Mouse (Mus musculus) megakaryocyte, adult 5-6 weeks (primary cell): ENCODE results near the gene Kazald1. TPM values are rescaled to one million over a fixed set of nuclear protein-coding genes. Genes with fewer than 3 reads are reported as not detected.

ENCODE experiments used
- ATAC-seq: 2 replicates; pipeline ENCODE4 v1.8.0; 2016; ENCODE audit warnings: mild to moderate bottlenecking, inconsistent platforms; ENCODE audit not compliant: poor library complexity, severe bottlenecking
- total RNA-seq, 2 experiments: library from RNA; stranded (forward) in 1 of 2; stranded (reverse) in 1 of 2; fragments of 153-499, 151-499 nt in 1 of 2; fragments of 221-1000, 200-1000 nt in 1 of 2; gene quantifications; 2 replicates each; pipeline versions ENCODE4 v1.2.3 to v1.2.4; 2015 to 2017

Kazald1 gene
- total RNA-seq, 2 experiments from 2014 or later: not detected

DNA sequence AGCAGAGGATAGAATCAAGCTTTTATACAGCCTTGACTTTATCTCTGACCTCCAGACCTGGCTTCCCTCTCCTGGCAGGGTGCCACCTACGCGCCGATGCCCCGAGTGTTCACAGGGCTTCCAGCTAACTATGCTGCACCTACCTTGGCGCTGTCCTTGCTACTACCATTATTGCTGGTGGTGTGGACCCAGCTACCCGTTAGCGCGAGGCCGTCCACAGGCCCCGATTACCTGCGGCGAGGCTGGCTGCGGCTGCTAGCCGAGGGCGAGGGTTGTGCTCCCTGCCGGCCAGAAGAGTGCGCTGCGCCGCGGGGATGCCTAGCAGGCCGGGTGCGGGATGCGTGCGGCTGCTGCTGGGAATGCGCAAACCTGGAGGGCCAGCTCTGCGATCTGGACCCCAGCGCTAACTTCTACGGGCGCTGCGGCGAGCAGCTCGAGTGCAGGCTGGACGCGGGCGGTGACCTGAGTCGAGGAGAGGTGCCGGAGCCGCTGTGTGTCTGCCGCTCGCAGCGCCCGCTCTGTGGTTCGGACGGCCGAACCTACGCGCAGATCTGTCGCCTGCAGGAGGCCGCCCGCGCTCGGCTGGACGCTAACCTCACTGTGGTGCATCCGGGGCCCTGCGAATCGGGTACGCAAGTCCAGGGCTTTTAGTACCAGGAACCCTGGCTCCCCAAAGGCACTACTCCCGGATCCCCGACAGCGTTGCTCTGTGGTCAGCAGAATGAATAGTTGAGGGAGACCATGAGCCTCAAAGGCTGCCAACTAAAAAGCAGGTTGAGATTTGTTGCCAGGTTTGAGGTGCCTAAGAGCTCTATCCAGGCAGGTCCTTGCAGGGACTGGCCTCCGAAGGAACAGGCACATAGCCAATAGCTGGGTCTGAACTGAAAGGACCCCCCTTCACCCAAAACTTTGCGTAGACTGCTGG lies 1.8 kb downstream of the Kazald1 start:
- ATAC-seq: peak; percentile 39

DNA sequence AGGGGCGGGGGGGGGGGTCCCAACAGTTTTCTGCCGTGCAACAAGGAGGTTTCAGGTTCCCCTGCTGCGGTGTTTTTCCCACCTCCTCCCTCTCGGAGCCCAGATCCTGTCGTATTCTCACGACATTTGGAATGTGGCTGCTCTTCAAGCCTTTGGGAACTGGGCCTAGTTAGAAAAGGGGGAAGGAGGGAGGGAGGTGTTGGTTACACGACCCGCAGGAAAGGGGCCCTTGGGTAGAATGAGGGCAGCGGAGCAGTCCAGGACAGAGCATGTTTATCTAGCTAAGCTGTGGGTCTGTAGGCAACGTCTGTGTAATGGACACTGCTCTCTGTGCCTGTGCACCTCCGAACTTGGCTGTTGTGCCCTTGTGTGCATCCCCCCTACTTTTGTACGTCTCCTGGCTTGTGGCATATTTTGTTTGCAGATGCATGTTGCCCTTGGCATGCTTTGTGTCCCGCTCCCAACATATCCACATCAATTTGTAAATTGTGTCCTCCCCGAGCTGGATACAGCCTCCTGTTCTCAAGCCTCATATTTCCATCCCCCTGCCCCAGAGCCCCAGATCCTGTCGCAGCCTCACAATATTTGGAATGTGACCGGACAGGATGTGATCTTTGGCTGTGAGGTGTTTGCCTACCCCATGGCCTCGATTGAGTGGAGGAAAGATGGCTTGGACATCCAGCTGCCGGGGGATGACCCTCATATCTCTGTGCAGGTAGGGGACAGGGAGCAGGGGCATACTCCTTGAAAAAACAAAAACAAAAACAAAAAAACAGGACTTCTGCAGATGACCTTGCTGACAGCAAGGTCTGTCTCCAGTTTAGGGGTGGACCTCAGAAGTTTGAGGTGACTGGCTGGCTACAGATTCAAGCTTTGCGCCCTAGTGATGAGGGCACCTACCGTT lies 3.0 kb downstream of the Kazald1 start:
- no peak for ATAC-seq

DNA sequence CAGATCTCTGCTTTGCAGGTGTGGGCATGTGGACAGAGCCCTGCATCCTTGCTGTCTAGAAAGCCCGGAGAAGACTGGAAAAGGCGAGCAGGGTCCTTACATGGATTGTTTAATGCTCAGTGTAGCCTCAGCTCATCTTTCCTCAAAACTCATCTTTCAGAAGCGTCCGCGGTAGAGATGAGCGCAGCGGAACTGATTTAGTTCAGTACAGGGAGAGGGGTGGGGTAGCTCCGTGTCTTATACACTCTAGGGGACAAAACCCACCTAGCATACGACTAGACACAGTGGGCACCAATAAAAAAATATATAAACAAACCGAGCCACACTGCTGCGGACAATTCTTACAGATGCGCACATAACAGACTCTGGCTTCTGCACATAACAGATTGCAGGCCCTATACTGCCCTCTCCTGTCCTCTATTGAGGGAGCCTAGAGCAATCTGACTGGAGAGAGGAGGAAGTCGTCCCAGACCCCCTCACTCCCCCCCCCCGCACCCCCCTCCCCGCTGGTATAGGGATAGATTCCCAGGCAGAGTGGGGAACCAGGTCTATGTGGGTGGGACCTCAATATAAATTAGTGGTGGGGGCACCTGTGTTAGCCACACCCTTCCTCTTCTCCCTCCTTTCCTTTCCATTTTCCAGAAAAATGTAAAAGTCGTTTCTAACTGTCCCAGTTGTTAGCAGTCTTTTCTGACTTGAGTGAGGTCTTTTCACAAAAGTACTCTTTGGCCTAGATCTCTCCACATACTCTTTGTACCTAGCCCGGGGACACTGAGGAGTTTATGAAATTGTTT lies 4.1 kb downstream of the Kazald1 start:
- ATAC-seq: no peak

DNA sequence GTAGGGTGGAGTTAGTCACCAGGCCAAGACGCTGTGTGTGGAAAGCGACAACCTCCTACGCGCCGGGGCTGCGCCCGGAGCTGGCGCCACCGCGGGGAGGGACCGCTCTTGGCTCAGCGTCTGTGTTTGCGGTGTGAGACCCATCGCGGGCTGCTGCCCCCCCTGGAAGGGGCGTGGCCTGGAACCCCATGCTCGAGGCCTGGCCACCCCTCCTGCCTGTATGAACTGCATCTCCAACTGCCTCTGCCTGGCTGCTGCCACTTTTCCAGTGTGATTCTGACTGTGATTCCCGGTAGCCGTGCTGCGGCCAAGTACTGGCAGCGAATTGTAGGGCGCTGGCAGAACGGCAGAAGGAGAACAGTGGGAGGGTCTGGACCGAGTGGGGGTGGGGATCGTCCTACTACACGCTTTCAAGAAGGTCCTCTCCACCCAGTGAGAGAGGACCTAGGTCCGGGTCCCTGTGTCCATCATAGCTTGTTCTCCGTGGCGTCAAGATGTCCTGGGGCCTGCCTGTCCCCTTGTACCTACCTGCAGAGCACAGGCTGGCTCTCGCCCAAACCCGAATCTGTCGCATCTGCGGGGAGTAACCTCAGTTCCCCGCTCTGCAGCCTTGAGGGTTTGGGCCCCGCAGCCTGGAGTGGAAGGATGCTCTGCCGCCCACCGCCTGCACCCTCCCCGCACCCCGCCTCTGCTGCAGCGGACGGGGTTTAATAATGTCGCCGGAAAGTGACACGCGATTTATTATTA lies 4.9 kb downstream of the Kazald1 start:
- peak; percentile 28 for ATAC-seq

DNA sequence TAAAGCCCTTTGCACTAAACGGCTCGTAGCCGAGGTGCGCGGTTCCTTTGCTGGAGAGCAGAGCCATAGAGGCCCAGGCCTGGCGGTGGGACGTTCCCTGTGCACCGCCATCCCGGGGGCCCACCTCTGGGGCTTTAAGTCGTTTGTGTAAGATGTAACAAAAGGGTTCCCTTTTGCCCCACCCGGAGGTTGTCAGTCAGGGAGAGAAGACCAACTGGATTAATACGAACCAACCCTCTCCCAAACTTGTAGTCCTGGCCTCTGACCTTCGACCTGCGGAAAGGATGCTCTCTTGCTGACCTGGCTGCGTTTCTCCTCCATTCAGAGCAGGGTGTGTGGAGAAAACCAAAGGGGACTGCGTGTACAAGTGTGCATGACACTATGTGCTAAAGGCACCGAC lies 5.7 kb downstream of the Kazald1 start:
- ATAC-seq: no peak

DNA sequence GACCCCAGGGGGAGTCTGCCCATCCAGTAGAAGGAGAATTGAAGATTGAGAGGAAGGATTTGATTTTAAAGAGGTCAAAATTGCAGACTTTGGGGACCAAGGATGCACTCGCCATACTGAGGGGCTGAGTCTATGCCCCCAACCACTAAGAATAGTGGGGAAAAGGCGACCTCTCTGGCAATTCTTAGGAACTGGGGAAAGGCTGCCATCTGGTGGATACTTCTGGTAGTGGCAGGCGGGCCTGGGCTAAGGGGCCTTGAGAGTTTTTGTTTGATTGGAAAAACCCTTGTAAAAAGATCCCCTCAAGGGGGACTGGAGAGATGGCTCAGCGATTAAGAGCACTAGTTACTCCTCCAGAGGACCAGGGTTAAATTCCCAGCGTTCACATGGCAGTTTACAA lies 6.2 kb downstream of the Kazald1 start:
- peak; percentile 45 for ATAC-seq

DNA sequence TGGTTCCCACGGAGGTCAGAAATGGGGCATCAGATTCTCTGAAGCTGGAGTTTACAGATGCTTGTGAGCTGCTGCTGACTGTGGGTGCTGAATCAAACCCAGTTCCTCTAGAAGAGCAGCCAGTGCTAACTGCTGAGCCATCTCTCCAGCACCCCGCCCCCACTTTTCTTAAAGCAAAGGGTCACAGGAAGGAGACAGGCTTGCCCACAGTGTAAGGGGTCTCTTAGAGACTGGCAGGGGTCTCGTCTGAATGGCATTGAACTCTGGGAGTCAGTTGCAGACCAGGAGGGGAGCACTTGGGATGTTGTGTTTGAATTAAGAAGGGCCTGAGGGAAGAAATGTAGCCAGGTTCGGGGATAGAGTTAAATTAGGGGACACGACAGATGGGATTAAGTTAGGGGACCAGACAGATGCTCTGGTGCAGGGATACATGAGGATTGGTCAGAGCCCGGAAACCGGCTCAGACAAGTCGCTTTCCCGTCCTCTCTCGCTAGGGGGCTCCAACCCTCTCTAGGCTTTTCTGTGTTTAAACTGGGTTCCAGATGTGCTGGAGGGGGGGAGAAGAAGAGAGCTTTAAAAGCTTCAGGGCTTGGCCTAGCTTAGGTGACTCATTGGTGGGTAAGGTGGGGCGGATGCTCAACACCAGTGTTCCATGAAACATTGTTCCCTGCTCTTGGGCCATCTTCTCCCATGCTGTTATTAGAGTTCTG lies 7.0 kb downstream of the Kazald1 start:
- ATAC-seq: peak; percentile 37; the same call in 1 of the 2 replicates

DNA sequence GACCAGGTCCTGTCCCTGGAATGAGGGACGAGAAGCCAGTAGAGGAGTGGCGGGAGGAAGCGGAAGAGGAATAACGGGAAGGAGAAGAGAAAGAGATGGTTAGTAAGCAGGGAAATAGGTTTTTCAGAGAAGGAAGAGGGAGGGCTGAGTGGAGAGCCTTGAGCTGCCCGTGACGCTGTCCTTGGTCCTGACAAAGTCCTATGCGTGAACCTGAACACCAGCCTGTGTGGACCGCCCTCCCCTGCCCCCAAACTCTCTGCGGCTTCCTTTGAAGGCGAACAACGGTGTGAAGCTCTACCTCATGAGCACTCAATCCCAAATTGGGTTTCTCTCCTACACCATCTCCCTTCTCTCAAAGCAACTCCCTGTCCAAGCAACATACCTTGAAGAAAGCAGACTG lies 22.8 kb downstream of the Kazald1 start:
- no peak for ATAC-seq

DNA sequence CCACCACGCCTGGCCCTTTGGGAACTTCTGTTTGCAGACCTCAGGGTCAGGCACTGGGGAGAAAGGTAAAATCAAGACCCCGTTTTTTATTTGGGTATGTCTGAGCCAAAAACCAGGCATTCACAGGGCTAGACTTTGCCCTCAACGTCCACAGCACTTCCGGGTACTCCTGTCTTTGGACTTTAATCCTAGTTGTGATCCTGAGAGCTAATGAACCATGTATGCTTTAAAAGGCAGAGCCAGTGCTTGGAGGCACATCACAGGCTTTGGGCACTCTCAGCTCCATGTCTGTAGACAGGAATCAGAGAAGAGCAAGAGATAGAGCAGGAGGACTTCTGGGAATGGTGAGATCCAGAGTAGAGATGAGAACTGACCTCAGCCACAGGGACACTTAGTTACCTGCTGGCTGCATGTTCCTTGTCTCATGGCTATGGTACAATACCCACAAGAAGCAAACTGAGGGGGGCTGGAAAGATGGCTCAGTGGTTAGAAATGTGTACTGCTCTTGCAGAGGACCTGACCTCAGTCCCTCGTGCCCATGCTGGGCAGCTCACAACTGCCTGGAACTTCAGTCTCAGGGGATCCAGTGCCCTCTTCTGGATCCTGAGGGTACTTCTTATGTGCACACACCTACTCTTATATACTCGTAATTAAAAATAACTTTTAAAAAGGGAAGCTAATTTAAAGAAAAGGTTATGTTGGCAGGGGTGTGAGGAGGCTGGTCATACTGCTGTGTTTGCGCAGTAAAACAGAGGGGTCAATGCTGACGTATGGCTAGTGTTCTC lies 25.6 kb downstream of the Kazald1 start:
- no peak for ATAC-seq

DNA sequence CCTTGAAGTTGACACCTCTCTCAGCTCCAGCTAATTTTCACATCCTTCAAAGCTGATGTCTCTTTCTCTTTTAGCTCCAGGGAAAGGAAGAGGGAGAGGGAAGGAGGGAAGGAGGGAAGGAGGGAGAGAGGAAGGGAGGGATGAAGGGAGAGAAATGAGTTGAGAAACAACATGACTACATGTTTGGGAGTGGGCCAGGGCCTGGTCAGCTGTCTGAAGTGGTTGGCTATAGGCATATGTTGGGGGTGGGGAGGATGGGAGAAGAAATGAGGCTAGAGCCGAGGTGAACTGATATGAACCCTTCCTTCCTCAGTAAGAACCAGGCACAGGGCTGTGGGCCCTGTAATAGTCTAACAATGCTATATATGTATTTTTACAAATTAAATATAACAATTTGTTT lies 30.6 kb downstream of the Kazald1 start:
- ATAC-seq: no peak

DNA sequence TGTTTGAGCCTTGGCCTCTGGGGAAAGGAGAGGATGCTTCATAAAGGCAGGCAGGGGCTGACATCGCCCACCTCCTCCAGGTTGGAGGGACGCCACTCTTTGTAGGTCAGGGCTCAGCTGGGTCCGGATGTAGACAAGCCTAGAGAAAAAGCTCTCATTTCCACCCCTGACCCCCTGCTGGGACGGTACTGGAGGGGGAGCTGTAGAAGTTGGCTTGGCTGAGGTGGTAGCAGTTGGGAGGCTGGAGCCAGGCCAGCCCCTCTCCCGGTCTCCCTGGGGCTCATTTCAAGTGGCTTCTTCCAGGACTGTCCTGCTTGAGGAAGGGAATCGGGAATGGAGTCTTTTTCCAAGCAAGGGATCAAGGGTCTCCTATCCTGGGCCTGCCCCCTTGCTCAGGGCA lies 31.6 kb downstream of the Kazald1 start:
- ATAC-seq: no peak

DNA sequence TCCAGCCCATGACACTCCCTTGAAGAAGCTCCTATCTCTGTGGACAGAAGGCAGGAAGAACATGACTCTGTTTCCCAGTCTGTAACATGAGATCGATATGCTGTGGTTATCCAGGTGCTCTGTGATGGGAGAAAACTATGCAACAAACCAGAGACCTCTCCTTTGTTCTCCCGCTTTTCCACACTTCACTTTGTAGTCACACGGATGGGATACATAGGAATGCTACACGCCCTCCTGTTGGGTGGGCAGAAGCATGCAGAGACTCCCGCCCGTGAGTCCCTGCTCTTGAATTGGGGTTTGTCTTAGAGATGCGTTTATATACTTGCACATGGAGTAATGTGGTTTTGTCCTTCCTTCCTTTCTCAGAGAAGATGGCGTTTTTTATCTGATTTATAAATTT lies 35.6 kb downstream of the Kazald1 start:
- no peak for ATAC-seq

DNA sequence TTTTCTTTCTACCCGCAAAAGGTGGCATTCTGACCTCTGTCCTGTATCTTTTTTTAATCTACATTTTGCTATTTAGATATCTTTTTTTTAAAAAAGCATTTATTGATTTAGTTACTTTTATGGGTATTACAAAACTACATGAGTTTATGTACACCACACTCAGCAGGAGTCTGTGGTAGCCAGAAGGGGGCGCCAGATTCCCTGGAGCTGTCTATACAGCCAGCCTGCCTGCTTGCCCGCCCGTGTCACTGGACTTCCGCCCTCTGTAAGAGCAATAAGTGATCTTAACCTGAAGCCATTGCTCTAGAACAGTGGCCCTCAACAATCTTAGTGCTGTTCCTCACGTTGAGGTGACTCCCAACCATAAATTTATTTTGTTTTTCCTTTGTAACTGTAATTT lies 37.4 kb downstream of the Kazald1 start:
- no peak for ATAC-seq

DNA sequence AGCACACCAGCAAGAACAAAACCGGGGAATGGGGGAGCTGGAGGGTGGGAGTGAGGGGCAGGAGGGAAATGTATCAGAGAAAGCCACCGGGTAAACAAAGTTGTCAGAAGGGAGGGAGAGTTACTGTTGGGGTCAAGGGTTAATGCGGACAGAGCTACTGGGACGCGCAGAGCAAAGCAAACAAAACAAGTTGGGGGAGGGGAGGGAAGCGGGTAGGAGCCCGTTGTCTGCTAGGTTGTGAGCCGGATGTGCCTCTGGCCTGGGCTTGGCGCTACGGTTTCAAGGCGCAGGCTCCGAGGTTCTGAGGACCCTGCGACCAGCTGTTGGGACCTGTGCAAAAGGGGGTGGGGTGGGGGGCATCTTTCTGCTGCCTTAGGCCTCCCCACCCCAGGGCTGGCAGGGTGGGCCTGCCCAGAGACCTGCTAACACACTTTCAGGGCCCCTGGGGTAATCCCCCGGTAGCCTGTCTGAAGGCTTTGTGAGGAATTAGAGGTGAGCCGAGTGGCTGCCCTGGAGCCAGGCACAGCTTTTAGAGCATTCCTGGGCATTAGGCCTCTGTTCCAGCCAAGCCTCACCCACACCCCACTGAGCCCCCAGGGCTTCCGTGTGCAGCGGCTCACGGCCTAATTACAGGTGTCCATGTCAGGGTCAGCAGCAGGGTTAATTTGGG lies 38.9 kb downstream of the Kazald1 start:
- no peak for ATAC-seq

DNA sequence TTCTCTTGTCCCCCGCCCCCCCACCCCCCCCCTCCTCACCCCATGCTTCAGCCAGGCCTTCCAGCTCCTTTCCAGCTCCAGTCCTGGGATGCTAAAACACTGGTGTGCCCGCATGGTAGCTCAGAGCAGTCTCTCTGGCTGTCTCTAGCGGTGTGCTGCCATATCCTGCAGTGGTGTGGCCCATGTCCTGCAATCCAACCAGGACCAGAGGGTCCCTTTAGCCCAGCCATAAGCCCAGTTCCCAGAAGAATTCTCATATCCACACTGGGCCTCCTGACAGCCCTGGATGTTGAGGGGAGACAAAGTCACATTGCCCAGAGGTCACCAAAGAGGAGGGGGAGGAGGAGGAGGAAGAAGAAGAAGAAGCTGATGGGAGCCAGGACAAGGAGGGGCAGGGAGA lies 39.7 kb downstream of the Kazald1 start:
- no peak for ATAC-seq

DNA sequence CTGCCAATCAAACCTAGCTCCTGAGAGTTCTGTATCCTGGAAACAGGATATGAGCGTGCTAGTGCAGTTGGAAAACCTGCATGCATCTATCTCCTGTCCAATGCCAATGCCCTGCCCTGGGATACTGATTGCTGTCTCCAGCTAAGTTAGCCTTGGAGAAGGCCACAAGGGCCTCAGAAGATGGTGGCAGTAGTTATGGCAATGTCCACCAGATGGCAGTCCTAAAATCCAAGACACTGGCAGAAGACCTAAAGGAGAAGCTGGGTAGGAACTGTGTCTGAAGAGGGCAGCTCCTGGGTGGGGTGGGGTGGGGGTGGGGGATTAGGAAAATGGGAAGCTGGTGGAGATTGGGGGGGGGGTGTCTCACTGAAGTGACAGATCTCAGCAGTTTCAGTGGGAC lies 41.8 kb downstream of the Kazald1 start:
- peak; percentile 51 for ATAC-seq
